Mouse (Mus musculus): ENCODE data around the gene Slc6a19.

DNA sequence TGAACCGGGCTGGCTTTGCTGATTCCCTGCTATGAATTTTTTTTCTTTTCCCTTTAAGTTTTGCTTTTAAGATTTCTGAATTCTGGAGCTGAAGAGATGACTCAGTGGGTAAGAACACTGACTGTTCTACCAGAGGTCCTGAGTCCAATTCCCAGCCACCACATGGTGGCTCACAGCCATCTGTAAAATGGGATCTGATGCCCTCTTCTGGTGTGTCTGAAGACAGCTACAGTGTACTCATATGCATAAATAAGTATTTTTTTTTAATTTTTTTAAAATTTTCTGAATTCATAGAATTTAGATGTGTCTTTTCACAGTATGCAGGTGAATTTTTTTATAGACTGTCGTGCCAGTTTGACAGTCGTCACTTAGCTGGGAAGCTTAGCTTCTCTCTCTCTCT, 72.8 kb downstream of the Slc6a19 start:
- TF ChIP-seq CTCF (IDR thresholded peaks at IDR 0.05; ENCODE audit: borderline replicate concordance, insufficient read depth, low read depth, low read length) (no peak), POLR2A (IDR thresholded peaks at IDR 0.05; ENCODE audit: borderline replicate concordance, insufficient read depth, low read length) (no peak)

All from cerebellum, adult 2 months (tissue).